Mouse (Mus musculus) intestine, postnatal 0 days (tissue): ENCODE measurements around the gene 9330182L06Rik. TPM values are rescaled to one million over a fixed set of nuclear protein-coding genes. Genes with fewer than 3 reads are reported as not detected.

Experiments used
- ATAC-seq: fragments of 200-750 bp; cut with Nextera tagmentation; 2 replicates; pipeline ENCODE4 v1.8.0; 2017; ENCODE audit warnings: mild to moderate bottlenecking, moderate TSS enrichment, moderate library complexity
- H3K27ac ChIP-seq: fragments of 300-500 bp; sonication (generic); 2 replicates; pipeline ENCODE4 v1.5.1; 2014; ENCODE audit warnings: mild to moderate bottlenecking, low read depth, low read length, moderate library complexity
- H3K27me3 ChIP-seq: fragments of 300-500 bp; sonication (generic); replicated peaks from 2 replicates; pipeline ENCODE4 v1.6.1; 2014; ENCODE audit warnings: low read length, mixed read lengths; ENCODE audit not compliant: control insufficient read depth, insufficient read depth
- H3K36me3 ChIP-seq: fragments of 300-500 bp; sonication (generic); 2 replicates; pipeline ENCODE4 v1.6.1; 2014; ENCODE audit warnings: mild to moderate bottlenecking, moderate library complexity; ENCODE audit not compliant: control insufficient read depth, insufficient read depth
- H3K4me1 ChIP-seq: fragments of 300-500 bp; sonication (generic); replicated peaks from 2 replicates; pipeline ENCODE4 v1.6.1; 2014; ENCODE audit warnings: antibody characterized with exemption, low read length, mixed read lengths; ENCODE audit not compliant: control insufficient read depth, insufficient read depth
- H3K4me2 ChIP-seq: fragments of 300-500 bp; sonication (generic); replicated peaks from 2 replicates; pipeline ENCODE4 v1.6.1; 2014; ENCODE audit warnings: low read depth, mild to moderate bottlenecking, moderate library complexity
- H3K4me3 ChIP-seq: fragments of 300-500 bp; sonication (generic); 2 replicates; pipeline ENCODE4 v1.5.1; 2014; ENCODE audit warnings: low read depth, low read length
- H3K9ac ChIP-seq: fragments of 300-500 bp; sonication (generic); 2 replicates; pipeline ENCODE4 v1.6.1; 2014; ENCODE audit warnings: mild to moderate bottlenecking, low read depth, low read length
- H3K9me3 ChIP-seq: fragments of 300-500 bp; sonication (generic); 2 replicates; pipeline ENCODE4 v1.6.1; 2016; ENCODE audit warnings: mixed run types; ENCODE audit not compliant: control insufficient read depth
- CTCF ChIP-seq: sonication (generic); IDR thresholded peaks from 2 replicates; pipeline ENCODE4 v1.5.1; 2016; ENCODE audit warnings: low read depth, mild to moderate bottlenecking, control low read depth, antibody characterized with exemption, moderate library complexity
- WGBS: fragments of 180-500 bp; shearing (Covaris S2); extraction: QIAGEN DNeasy Blood & Tissue Kit; methylation state at CpG from one replicate; pipeline ENCODE4 v1.1.7; 2014; 5-methylcytosine and 5-hydroxymethylcytosine counted together
- microRNA counts: library from miRNA; unstranded; fragments of <30 nt; microRNA quantifications from one replicate; lab custom pipeline; 2016
- microRNA-seq: library from miRNA; unstranded; fragments of <30 nt; microRNA quantifications from one replicate; pipeline ENCODE4, GENCODE M21; 2016
- polyA plus RNA-seq: library from polyadenylated mRNA; unstranded; fragments of >200 nt; fragmentation: Nextera tagmentation; extraction: Ambion mirVana; gene quantifications from 2 replicates; pipeline ENCODE4 v1.2.1, GENCODE M21; 2015

Gene 9330182L06Rik
- polyA plus RNA-seq, 1 experiment from 2014 or later: 1.6 TPM

GRCm38 (mm10) chr5:9477587-9477986 lies 211.7 kb downstream of the 9330182L06Rik start:
- Histone ChIP-seq H3K36me3 (no peaks in the 10 kb centered on the region), H3K9ac (no peak overlapping the region), H3K27ac (no peak overlapping the region), H3K4me2 (no peak overlapping the region), H3K4me3 (no peak overlapping the region), H3K9me3 (no peaks in the 10 kb centered on the region), H3K4me1 (no peaks in the 10 kb centered on the region), H3K27me3 (no peaks in the 10 kb centered on the region)
- 80% methylated on average over 3 of the region's 3 CpGs for WGBS
- no peak for TF ChIP-seq CTCF
- no peak for ATAC-seq

GRCm38 (mm10) chr5:9495456-9495855 lies 229.5 kb downstream of the 9330182L06Rik start:
- Histone ChIP-seq H3K36me3 (no peaks in the 10 kb centered on the region), H3K9me3 (no peaks in the 10 kb centered on the region), H3K27me3 (no peaks in the 10 kb centered on the region), H3K4me1 (no peaks in the 10 kb centered on the region), H3K4me2 (no peak overlapping the region), H3K27ac (no peak overlapping the region), H3K9ac (no peak overlapping the region), H3K4me3 (no peak overlapping the region)
- no peak for ATAC-seq
- 31% methylated on average over 5 of the region's 5 CpGs for WGBS
- no peak for TF ChIP-seq CTCF

GRCm38 (mm10) chr5:9497235-9497634 lies 231.3 kb downstream of the 9330182L06Rik start:
- H3K9ac ChIP-seq: no peak overlapping the region
- 74% methylated on average over 4 of the region's 4 CpGs for WGBS
- H3K4me3 ChIP-seq: no peak overlapping the region
- no peaks in the 10 kb centered on the region for H3K36me3 ChIP-seq
- TF ChIP-seq CTCF: no peak
- no peak overlapping the region for H3K27ac ChIP-seq
- H3K27me3 ChIP-seq: no peaks in the 10 kb centered on the region
- H3K4me1 ChIP-seq: no peaks in the 10 kb centered on the region
- no peak for ATAC-seq
- H3K9me3 ChIP-seq: no peaks in the 10 kb centered on the region
- no peak overlapping the region for H3K4me2 ChIP-seq

- H3K27me3 ChIP-seq: no peaks in the 10 kb centered on the region
- no peak overlapping the region for H3K27ac ChIP-seq
- H3K4me2 ChIP-seq: no peak overlapping the region
- H3K36me3 ChIP-seq: no peaks in the 10 kb centered on the region
- ATAC-seq: no peak
- H3K4me3 ChIP-seq: no peak overlapping the region
- no peak for TF ChIP-seq CTCF
- H3K4me1 ChIP-seq: no peaks in the 10 kb centered on the region
- H3K9me3 ChIP-seq: no peaks in the 10 kb centered on the region
- H3K9ac ChIP-seq: no peak overlapping the region
- WGBS: 86% methylated on average over 1 of the region's 1 CpGs
Measured at GRCm38 (mm10) chr5:9511027-9511426, 245.1 kb downstream of the 9330182L06Rik start.

- Histone ChIP-seq H3K27me3 (no peaks in the 10 kb centered on the region), H3K9me3 (no peaks in the 10 kb centered on the region), H3K27ac (no peak overlapping the region), H3K36me3 (no peaks in the 10 kb centered on the region), H3K4me1 (no peaks in the 10 kb centered on the region), H3K4me3 (no peak overlapping the region), H3K4me2 (no peak overlapping the region), H3K9ac (no peak overlapping the region)
- WGBS: 84% methylated on average over 4 of the region's 4 CpGs
- no peak for TF ChIP-seq CTCF
- ATAC-seq: no peak
Measured at GRCm38 (mm10) chr5:9525507-9525906, 259.6 kb downstream of the 9330182L06Rik start.

MicroRNAs encoded within 50 kb of the gene (microRNA counts, 519-probe panel; counts per million panel counts)
- not detected for microRNA mmu-miR-879 (lab: Ali Mortazavi, UCI)

Small RNA genes lying within 50 kb of the gene (microRNA-seq; reads per million reads assigned to microRNA genes)
- 2.4 reads per million for gene Mir879

Other genes starting within 250 kb of the 9330182L06Rik start
- 116 and 117 TPM in 2 replicates for gene Tmem243, start 165.4 kb upstream of the 9330182L06Rik start, polyA plus RNA-seq
- gene Dmtf1, start 104.3 kb upstream of the 9330182L06Rik start, polyA plus RNA-seq: 12.7 and 13.1 TPM in 2 replicates